Mouse (Mus musculus) thymus, postnatal 36 days (tissue): ENCODE results near the gene Dusp1.
A peak's percentile ranks its signal among the peaks of the same experiment; 100 is the strongest.

ENCODE experiments used
- DNase-seq, 2 experiments: peaks; one replicate each; pipeline ENCODE4 v3.0.0; 2022; ENCODE audit warnings: mixed read lengths in 2 of 2

Dusp1 gene

DNA sequence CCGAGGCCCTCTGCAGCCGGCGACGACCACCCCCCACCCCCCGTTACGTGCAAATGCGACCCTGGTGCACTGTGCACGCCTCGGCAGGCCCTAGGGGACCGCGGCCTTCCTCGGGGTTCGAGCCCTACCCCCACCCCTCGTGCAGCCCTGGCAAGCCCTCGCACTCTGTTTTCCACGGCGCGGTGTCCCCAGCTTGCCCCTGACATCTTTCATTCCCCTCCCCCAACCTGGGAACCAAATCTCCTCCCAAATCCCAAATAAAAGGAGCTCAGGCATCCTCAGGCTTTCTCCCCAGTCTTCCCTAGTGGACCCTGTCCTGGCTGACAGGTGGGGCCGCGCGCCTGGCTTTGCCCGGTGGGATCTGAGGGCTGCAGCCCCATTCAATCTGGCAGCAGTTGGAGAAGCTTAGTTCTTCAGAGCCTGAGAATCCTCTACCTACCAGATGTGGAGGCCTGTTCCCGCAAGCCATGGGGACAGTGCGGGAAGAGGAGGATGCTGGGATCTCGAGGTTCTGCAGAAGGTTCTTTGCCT is at the start of gene Dusp1:
TSS of gene Dusp1 (minus strand) at position 478 of the 531 bp plus-strand sequence.
- no peak for DNase-seq

DNA sequence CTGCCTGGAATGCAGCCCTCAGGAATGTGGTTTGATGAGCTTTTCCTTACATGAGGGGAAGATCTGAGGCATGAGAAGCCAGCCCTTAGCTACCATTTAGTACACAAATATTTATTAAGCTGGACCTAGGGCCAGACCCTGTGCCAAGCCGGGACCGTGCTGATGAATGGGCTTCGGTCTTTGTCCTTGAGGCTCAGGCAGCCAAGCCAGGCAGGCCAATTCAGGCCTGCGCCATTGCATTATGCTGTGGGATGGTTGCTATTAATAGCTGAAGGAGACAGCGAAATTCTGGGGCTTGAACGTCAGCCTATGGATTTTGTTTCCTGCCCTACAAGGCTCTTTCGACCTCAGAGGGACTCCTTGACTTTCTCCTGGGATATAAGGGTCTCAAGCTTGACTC is 49.4 kb upstream of the Dusp1 start:
- no peak for DNase-seq

DNA sequence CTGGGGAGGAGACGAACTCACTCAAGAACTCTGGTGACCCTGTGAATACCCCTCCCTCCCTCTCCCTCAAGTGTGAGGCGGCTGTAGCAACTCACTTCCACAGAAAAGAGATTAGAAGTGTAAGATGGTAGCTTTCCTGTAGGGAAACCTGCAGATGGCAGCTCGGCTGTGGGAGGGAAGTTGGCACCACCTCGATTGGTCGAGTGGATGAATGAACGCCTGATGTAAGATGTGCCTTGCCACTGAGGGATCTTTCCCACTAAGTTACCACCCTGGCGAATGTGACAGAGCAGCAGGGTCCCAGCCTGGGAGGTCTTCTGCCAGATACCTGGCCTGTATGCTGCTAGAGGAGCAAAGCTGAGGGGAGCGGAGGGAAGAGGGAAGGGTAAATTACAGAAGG is 47.9 kb upstream of the Dusp1 start:
- DNase-seq, result no peak

DNA sequence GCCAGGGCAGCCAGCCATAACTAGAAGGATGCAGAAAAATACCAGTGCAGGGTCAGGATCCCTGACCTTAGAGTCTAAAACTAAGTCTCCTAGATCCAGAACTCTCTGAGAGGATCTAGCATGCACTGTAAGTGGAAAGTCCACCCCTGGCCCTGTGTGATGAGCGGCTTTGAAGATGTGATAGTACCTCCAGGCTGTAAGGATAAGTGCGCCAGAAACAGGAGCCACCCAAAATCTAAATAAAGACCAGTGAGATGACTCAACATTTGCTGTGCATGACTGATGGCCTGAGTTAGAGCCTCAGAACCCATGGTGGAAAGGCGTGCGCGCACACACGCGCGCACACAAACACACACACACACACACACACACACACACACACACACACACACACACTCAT is 46.9 kb upstream of the Dusp1 start:
- no peak for DNase-seq

DNA sequence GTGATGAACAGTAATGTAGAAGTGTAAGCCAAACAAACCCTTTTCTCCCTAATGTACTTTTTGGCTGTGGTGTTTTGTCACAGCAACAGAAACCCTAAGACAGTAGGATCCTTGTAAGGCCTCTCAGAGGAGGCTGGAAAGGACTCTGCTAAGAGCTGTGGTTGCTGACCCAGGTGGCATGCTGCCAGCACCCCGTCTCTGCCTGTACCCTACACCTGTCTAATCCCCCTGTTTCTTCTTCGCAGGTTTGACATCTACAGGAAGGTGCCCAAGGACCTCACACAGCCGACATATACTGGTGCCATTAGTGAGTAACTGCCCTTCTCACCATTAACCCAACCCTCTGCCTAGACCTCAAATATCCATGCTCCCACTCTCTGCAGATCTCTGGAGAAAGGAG is 46.4 kb upstream of the Dusp1 start:
- no peak for DNase-seq

DNA sequence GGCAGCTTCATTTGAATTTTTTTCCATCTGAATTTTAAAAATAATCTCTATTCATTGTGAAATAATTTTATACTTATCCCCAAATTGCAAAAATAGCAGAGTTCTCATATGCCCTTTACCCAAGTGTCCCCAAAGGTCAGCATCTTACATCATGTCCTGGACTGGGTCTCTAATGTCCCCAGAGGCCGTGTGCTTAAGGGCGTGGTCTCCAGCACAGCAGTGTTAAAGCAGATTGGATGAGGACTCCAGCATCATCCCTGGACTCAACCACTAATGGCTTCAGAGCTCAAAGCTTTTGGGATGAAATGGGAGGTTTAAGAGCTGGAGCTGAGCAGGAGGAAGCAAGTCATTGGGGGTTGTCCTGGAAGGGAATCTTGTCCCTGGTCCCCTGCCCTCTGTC is 44.6 kb upstream of the Dusp1 start:
- no peak for DNase-seq

DNA sequence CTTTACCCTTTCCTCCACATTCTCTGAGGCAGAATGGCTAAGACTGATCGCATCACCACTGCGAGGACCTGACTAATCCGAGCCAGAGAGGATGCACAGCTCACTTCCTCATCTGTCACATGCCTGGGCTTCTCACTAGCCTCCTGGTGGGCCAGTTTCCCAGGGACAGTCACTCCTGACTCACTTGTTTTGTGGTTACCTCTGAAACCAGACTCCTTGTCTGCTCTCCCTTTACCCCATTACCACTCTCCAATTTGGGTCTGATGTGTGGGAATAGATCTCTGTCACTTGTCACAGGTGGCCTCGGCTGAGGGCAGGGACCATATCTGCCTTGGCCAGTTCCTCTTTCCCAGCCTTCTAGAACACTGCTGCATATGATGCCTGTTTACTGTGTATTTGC is 43.7 kb upstream of the Dusp1 start:
- DNase-seq, result no peak

DNA sequence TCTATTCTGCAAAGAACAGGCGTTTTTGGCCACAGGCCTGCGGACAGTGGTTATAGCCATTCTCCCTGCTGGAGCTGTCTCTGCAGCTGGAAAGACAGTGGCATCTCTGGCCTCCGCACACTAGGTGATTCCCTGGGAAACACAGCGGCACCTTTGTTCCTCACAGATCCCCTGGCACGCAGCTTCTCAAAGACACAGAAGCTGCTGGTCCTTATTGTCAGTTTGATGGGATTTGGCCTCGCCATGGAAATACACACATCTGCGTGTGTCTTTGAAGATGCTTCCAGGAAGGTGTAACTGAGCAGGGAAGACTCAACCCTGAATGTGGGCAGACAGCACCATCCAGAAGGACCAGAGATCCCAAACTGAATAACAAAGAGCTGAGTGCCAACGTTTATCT is 41.4 kb upstream of the Dusp1 start:
- DNase-seq, result no peak

DNA sequence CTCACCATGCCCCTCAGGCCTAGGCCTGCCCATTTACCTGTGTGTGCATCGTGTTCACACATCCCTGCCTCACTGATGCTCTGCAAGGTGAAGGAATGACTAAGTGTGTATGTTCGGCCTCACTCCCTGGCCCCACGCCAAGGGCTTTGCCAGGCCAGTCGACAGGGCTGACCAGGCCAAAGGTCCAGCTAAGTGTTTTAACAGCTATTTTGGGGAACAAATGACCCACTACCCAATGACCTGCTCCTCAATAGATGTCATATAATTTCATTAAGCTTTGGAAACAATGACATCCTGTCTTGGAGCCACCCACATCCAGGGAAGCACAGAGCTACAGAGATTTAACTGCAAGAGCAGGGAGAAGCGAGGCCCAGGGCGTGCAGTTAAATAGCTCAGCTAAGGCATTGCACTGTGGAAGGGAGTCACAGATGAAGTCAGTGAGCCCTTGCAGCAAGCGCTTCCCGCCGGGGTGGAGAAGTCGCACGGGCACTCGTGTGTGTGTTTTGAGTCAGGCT is 40.5 kb upstream of the Dusp1 start:
- DNase-seq, result no peak

DNA sequence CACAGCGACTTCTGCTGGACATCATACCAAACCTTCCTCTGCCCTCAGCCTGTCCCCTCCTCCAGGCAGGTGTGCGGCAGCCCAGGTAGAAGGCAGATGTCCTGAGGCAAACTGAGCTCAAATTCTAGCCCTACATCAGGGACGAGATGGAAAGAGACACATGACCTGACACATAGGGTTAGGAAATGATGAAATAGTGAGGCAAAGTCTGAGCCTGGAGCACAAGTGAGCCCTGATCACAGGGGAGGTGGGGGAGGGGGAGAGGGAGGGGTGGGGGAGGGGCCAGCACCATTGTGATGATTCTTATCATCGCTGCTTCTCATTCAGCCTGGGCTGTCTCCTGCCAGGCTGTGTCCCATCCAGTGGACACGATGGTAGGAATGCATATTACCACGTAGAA is 40.0 kb upstream of the Dusp1 start:
- no peak for DNase-seq

DNA sequence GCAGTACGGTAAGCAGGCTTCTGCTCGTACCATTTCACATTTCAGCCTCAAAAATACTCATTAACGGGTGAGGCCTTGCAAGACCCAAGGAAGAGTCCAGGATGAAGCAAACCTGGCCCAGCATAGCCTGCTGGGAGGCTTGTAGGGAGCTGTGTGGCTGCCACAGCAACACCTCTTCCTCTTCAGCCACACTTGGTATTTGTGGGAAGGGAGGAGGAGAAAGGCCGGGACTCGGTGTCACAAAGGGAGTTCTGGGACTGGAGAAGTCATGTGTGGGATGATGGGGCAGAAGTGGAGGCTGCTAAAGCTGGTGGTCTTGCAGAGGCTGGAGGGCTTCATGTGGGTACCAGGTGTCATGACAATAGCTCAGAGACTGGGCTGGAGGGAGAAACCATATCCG is 39.6 kb upstream of the Dusp1 start:
- DNase-seq, result no peak

DNA sequence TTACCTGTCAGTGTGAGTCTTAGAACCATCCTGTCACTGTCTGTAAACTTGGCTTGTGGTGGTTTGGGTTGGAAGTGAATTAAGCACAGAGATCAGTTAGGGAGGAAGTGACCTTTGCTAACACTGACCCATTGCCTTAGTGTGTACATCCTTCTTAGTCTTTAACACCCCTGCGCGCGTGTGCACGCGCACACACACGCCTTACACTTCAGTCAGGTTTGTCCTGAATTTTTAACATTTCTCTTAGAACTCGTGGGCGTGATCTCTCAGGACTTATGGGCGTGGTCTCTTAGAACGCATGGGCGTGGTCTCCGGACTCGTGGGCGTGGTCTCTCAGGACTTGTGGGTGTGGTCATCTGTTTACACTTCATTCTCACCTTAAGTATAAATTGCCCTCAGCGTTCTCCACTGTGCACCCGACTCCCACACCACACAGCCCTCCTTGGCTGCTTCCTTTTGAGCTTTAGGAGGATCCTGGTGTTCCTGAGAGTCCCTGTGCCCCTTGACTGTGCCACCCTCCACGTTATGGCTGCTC is 39.1 kb upstream of the Dusp1 start:
- no peak for DNase-seq

DNA sequence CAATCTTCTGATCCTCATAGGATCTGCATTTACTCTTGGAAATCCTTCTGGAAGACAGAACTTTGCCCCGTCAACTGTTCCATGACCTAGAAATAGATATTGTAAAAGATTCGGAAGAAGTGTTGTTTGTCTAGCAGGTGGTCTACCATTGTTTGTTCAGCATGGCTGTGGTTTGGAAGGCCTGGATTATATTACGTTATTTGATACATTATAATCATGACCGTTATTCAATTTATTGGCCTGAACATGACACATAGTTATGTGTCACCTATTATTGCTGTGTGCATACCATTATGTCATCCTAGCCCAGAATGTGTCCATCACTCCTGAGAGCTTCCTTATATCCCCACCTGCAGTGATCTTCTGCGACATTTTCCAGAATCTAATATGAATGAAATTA is 36.9 kb upstream of the Dusp1 start:
- no peak for DNase-seq

DNA sequence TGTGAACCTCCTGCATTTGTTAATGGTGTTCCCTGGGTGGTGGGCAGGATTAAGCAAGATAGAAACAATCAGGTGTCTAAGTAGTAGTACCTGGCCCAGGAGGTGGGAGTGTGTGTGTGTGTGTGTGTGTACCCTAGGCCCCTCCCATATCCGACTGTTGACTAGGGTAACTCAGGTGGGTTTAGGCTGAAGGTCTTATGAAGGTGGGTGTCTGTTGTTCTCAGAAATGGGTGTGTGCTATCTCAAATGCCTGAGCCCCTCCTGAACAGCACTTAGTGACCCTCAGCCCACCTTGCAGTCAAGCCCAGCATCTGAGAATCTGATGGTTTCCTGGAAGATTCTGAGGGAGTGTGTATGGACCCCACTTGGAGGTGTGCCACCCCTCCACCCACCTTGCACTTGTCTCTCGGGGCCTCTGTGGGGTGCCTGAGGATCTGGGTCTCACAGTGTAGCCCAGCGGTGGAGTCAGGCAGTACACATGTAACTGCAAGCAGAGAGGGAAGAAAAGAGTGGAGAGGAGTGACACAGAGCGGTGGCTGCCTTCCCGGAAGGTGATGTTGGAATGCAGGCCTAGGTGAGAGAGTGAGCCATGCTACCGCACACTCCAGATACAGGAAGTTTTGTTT is 35.0 kb upstream of the Dusp1 start:
- no peak for DNase-seq

DNA sequence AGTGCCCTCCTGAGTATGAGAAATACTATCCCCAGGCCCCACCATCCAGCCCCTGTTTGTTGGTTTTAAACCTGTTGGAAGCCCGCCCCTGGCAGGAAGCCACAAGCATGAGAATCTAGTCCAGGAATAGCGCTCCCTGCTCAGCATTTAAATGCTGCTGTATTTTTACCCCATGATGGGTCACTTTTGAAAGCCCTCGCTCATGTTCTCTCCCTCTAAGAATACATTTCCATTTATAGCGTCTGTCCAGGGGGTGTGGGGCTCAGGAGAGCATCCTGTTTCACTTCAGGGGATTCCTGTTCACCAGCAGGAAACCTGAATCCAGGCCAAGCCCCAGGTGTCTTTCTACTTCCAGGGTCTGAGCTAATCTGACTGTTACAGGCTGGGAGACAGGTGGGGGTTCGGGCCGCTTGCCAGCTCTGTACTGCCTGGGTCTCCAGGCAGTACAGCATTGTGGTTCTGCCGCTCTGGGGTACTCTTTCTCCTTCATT is 34.3 kb upstream of the Dusp1 start:
- peak in 1 of 2 experiments; percentile 21 for DNase-seq

DNA sequence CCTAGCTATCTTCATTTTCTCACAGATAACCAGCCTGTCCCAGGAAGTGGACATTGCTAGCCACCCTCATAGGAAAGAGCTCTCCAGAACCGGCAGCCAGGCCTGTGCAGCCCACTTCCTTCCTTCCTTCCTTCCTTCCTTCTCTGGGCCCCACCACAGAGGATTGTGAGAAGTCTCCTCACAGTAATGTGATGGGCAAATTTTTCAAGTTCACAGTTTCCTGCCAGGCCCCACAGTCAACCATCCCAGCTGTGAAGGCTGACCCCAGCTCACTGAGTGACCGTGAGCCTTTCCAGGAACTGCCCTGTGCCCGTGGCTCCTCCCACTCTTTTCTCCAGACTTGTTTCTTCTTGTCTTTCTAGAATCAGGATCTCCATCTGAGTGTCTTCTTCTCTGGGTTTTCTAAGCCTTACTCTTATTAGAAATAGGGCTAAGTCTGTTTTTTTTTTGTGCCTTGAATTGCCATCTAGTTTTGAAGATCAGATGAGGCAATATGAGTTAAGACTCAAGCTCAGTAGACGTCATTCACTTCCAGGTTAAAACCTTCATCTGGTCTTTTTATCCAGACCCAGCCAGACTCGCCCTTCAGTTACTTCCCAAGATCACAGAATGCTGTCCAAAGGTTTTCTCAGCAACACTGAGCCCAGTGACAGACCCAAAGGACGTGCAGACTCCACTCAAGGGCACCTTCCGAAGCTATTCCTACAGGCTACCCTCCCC is 33.7 kb upstream of the Dusp1 start:
- DNase-seq, result no peak

DNA sequence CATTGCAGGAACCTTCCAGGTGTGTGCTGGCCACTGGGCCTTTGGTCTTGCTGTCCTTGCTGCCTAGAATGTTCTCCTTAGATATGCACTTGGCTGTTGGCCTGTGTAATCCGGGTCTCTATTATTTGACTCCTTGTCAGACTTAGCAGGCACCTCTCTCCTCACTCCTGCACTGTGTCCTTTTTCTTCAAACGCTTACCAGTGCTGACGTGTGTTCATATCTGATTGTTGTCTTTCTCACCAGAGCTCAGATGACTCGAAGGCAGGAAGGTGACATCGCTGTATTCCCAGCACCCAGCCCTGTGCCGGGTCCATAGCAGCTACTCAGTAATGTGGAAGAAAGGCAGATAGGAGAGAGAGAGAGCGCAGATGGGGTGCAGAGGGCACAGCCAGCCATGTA is 33.0 kb upstream of the Dusp1 start:
- no peak for DNase-seq

DNA sequence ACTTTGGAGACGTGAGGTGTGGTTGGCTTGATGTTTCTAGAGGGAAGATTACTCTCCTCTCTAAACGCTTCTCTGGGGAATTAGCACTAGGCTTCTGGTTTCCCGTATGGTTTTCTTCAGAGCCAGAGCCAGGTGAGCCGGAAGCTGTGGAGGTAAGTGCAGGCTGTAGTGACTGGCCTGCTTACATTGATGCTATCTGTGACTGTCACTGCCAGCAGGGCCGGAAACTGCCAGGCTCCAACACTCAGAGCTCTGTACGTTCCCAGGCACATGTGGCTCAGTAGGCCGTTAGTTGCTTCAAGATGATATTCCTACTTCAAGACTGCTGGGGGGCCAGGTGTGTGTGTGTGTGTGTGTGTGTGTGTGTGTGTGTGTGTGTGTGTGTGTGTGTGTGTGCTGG is 32.2 kb upstream of the Dusp1 start:
- peak in 1 of 2 experiments; percentile 35 for DNase-seq

DNA sequence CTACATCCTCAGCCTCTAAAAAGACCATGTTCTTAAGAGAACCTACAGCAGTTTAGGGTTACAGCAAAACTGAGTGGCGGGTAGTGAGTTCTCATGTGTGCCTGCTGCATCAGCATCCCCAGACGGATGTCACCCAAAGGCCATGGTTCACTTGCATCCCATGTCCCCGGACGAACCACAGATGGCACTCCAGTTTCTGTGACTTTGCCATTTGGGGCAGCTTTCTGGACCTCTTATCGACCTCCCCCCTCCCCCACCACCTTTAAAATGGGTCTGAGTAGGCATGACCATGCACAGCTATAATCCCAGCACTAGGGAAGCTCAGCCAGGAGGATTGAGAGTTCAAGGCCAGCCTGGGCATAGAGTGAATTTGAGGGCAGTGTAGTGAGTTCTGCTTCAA is 31.3 kb upstream of the Dusp1 start:
- DNase-seq, result no peak

DNA sequence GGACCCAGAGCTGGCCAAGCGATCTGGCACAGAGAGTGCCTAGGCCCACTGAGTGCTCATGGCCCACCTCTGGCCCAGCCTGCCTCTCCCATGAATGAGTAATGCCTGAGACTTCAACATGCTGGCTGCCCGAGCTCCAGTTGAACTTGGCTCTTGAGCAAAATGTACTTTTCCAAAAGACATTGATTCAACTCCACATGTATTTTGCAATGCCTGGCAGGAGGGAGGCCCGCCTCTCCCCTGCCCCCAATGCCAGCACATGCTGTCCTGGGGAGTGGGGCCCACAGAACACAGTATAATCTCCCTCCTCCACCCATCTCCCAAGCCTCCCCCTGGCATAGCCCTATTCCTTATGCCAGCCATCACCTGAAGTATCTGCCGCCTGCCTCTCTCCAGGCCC is 30.6 kb upstream of the Dusp1 start:
- DNase-seq, result no peak

DNA sequence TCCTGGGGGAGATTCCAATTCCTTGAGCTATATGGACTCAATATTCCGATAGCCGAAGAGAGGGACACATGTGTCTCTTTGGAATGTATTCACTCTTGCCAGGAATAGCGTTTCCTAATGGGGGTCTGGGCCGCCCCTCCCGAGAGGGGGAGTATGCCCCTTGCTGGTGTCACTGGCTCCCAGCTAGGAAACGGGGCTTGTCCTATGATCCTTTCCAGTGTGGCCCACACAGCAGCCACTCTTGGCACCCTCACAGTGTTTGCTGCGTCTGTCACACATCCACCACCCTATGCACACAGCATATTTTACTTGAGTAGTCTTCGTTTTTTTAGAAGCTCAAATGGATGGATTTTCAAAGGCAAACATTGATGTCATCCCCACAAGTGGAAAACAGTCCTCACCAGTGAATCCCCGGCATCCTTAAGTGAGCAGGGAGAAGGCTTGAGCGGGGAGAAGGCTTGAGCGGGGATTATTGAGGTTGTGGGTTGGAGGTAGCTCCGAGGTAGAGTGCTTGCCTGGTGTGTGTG is 26.1 kb upstream of the Dusp1 start:
- no peak for DNase-seq

DNA sequence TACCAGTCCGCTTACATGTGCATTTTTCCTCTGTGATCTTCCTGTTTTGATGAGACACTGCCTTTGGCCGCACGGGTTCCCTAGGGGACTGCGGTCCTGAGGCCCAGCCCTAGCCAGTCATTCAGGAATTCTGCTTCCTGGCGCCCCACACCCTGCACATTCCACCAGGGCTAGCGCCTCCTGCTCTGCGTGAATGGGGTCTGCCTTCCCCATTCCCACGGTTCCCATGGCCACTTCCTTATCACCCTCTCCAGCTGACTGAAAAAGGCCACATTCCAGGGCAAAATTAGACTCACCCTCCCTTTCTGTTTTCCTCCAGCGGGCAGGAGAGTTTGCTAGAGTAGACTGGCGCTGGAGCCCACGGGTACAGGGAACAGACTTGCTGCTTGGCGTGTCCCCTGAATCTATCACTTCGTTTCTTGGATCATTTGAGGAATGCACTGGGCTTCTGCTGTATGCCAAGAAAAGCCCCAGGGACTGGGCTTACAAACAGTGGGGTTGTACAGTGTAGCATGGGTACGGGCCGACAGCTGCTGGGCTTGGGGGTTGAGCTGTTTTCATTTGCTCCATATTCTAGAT is 22.7 kb upstream of the Dusp1 start:
- no peak for DNase-seq

DNA sequence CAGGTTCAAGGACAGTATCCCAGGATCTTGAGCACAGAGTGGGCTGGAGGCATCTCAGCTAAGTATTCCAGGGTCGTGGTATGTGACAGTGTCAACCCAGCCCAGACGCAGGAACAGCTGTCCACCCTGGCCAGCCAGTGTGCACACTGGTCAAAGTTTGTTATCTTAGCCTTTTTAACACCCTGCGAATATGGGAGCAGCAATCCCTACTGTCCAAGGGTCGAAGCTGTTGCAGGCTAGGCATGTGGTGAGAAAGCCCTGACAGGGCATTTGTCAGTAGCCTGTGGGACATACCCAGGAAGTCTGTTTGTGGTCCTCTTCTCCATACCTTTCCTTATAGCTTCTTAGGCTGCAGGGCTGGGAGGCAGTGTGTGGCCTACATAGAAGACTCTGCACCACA is 22.1 kb upstream of the Dusp1 start:
- no peak for DNase-seq
